Mouse (Mus musculus): ENCODE data around the gene Gm21970. TPM values are rescaled to one million over a fixed set of nuclear protein-coding genes. Genes with fewer than 3 reads are reported as not detected.
A peak's percentile ranks its signal among the peaks of the same experiment; 100 is the strongest.

Gene Gm21970
- polyA plus RNA-seq, 1 experiment from 2014 or later = not detected

DNA sequence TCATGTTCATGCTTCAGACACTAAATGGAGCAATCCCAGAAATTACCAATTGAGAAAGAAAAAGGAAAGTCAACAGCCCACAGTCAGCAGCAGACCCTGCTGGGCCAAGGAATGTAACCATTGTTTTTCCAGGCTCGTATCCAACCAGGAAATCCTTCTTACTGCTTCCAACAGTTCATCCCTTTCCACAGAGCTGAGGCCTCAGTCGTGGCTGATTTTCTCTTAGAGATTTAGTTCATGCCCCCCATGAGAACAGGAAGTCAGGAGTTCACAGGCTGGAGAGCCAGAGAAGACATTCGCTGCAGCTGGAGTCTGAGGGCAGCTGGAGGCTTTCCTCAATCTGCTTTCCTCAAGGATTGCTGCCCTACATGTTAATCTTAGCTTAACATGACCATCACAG is 28.0 kb upstream of the Gm21970 start:
- no peak overlapping the region for H3K4me2 ChIP-seq (ENCODE audit: low read length)
- H3K27ac ChIP-seq (ENCODE audit: low read length) = no peak overlapping the region
- H3K9ac ChIP-seq (replicated peaks; ENCODE audit: low read depth, low read length) = no peak overlapping the region
- no peaks in the 10 kb centered on the region for H3K27me3 ChIP-seq (replicated peaks; ENCODE audit: control insufficient read depth, insufficient read depth, low read length)
- ATAC-seq = no peak
- H3K4me3 ChIP-seq (replicated peaks; ENCODE audit: low read length) = no peak overlapping the region
- H3K4me1 ChIP-seq (replicated peaks; ENCODE audit: control insufficient read depth, insufficient read depth, low read length) = no peaks in the 10 kb centered on the region; the same call in 1 of the 2 replicates
- H3K36me3 ChIP-seq (ENCODE audit: control insufficient read depth, insufficient read depth) = no peaks in the 10 kb centered on the region
- WGBS = 36% methylated on average over 3 of the region's 3 CpGs
- H3K9me3 ChIP-seq (ENCODE audit: control insufficient read depth, low read length) = no peaks in the 10 kb centered on the region

DNA sequence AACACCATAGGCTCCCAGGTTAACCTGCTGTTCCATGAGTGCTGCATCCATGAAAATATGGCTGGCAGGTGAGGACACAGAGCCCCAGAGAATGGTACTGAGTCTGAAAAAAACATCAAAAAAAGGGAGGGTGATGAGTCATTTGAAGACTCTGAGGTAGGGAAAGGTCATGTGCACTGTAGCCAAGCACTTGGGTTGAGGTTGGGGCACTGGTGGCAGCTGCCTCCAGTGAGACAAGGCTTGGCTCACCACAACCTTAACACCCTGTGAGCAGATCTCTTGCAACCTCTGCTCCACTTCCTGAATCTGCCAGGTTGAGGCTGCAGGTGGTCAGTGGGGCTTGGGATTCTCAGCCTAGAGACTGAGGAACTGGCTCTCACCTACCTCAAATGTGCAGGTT is 25.0 kb upstream of the Gm21970 start:
- Histone ChIP-seq H3K27me3 (replicated peaks; ENCODE audit: control insufficient read depth, insufficient read depth, low read length) (no peaks in the 10 kb centered on the region), H3K4me3 (replicated peaks; ENCODE audit: low read length) (no peak overlapping the region), H3K36me3 (ENCODE audit: control insufficient read depth, insufficient read depth) (no peaks in the 10 kb centered on the region), H3K4me1 (replicated peaks; ENCODE audit: control insufficient read depth, insufficient read depth, low read length) (no peaks in the 10 kb centered on the region; the same call in 1 of the 2 replicates), H3K9me3 (ENCODE audit: control insufficient read depth, low read length) (no peaks in the 10 kb centered on the region), H3K9ac (replicated peaks; ENCODE audit: low read depth, low read length) (no peak overlapping the region), H3K27ac (ENCODE audit: low read length) (no peak overlapping the region), H3K4me2 (ENCODE audit: low read length) (no peak overlapping the region)
- ATAC-seq = no peak

DNA sequence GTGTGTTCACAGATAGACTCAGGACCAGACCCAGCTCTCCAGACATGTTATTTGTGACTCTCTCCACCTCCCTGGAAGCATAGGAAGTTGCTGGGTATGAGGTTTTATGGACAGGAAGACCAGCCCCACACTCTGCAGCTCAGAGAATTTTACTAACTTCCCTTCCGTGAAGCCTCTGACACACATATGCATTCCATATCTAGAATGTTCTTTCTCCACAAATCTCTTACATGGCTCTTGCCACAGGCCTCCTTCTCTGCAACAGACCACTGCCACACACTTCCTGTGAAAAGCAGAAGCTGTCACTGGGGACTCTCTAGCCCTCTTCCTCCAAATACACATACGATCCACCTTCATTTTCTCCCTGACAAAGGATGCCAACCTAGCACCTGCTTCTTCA is 24.5 kb upstream of the Gm21970 start:
- H3K36me3 ChIP-seq (ENCODE audit: control insufficient read depth, insufficient read depth) = no peaks in the 10 kb centered on the region
- no peak for ATAC-seq
- no peak overlapping the region for H3K4me2 ChIP-seq (ENCODE audit: low read length)
- H3K27me3 ChIP-seq (replicated peaks; ENCODE audit: control insufficient read depth, insufficient read depth, low read length) = no peaks in the 10 kb centered on the region
- H3K27ac ChIP-seq (ENCODE audit: low read length) = no peak overlapping the region
- no peak overlapping the region for H3K9ac ChIP-seq (replicated peaks; ENCODE audit: low read depth, low read length)
- H3K4me1 ChIP-seq (replicated peaks; ENCODE audit: control insufficient read depth, insufficient read depth, low read length) = no peaks in the 10 kb centered on the region; the same call in 1 of the 2 replicates
- H3K4me3 ChIP-seq (replicated peaks; ENCODE audit: low read length) = no peak overlapping the region
- H3K9me3 ChIP-seq (ENCODE audit: control insufficient read depth, low read length) = no peaks in the 10 kb centered on the region
- WGBS = 89% methylated on average over 2 of the region's 2 CpGs

DNA sequence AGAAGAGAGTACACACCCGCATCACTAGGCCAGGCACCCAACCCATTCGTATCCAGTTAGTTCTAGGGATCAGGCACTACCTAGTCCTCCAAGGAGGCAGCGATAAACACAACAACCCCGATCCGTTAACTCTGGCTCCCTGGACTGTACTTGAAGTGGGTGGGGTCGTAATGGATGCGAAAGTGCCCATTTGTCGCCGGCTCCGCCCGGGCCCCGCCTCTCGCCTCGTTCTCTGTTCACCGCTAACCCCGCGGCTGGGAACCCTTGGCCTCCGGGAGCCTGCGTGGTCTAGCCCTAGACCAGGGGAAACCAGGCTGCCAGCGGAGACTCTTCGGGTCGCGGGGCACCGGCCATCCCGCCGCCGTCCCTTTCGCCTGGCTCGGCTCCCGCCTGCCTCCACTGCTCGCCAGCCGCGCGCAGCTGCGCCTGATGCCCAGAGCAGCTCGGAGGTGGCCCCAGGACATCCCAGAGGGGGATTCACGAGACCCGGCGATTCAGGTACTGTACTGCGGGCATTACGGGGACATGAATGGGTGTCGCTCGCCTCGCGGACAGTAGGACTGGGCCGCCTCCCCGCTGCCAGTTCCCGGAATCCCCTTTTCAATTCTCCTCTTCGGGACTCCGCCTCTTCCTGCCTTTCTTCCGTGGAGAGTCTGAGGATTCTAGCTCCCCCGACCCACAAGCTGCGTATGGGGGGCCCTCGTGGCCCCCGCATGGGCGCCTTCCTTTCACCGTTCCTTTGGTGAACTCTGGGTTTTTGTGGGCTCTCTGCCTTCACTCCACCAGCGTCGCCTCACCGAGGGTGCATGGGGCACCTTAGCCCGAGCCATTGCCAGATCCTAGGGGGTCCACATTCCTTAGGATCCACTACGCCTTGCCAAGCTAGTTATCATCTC is 18.7 kb upstream of the Gm21970 start, which contains the start of gene Ifnar2:
Gene Ifnar2, plus strand, starts transcription at position 207 of the 896 bp plus-strand sequence.
- under 1% methylated on average over 62 of the region's 62 CpGs for WGBS
- Histone ChIP-seq H3K4me1 (replicated peaks; ENCODE audit: control insufficient read depth, insufficient read depth, low read length) (peaks cover 9% of the 10 kb centered on the region), H3K4me2 (ENCODE audit: low read length) (peak within 1 kb of the TSS; percentile 58), H3K9ac (replicated peaks; ENCODE audit: low read depth, low read length) (peak within 1 kb of the TSS; percentile 96), H3K27ac (ENCODE audit: low read length) (peak within 1 kb of the TSS; percentile 93), H3K4me3 (replicated peaks; ENCODE audit: low read length) (peak within 1 kb of the TSS; percentile 80), H3K36me3 (ENCODE audit: control insufficient read depth, insufficient read depth) (no peaks in the 10 kb centered on the region), H3K9me3 (ENCODE audit: control insufficient read depth, low read length) (no peaks in the 10 kb centered on the region), H3K27me3 (replicated peaks; ENCODE audit: control insufficient read depth, insufficient read depth, low read length) (no peaks in the 10 kb centered on the region)
- ATAC-seq = peak; percentile 92

- no peak; the same call in 1 of the 2 replicates for ATAC-seq
- Histone ChIP-seq H3K36me3 (ENCODE audit: control insufficient read depth, insufficient read depth) (no peaks in the 10 kb centered on the region), H3K4me2 (ENCODE audit: low read length) (peak overlapping the region; percentile 58), H3K9me3 (ENCODE audit: control insufficient read depth, low read length) (no peaks in the 10 kb centered on the region), H3K4me1 (replicated peaks; ENCODE audit: control insufficient read depth, insufficient read depth, low read length) (peaks cover 11% of the 10 kb centered on the region), H3K27me3 (replicated peaks; ENCODE audit: control insufficient read depth, insufficient read depth, low read length) (no peaks in the 10 kb centered on the region), H3K4me3 (replicated peaks; ENCODE audit: low read length) (peak overlapping the region; percentile 80), H3K27ac (ENCODE audit: low read length) (peak overlapping the region; percentile 93), H3K9ac (replicated peaks; ENCODE audit: low read depth, low read length) (peak overlapping the region; percentile 96)
- WGBS = 39% methylated on average over 13 of the region's 13 CpGs
These were observed 17.9 kb upstream of the Gm21970 start for GRCm38 (mm10) chr16:91373473-91374252.

DNA sequence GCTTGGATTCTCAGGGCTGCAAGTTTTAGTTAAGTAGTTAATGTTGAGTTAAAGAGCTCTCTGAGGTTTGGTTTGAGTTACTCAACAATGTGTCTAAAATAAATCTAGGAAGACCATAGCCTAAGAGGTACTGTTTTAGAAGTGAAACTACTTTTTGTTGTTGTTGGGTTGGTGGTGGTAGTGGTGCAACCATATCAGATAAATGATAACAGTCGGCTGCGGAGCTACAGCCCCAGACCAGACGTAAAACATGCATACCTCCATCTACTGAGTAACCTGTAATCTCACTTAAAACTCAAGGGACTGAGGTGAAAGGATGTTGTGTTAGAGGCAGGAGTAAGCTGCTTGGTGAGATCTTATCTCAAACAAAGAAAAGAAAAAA is 17.3 kb upstream of the Gm21970 start:
- Histone ChIP-seq H3K9ac (replicated peaks; ENCODE audit: low read depth, low read length) (no peak overlapping the region), H3K27me3 (replicated peaks; ENCODE audit: control insufficient read depth, insufficient read depth, low read length) (no peaks in the 10 kb centered on the region), H3K4me3 (replicated peaks; ENCODE audit: low read length) (no peak overlapping the region), H3K36me3 (ENCODE audit: control insufficient read depth, insufficient read depth) (no peaks in the 10 kb centered on the region), H3K4me1 (replicated peaks; ENCODE audit: control insufficient read depth, insufficient read depth, low read length) (peaks cover 17% of the 10 kb centered on the region), H3K4me2 (ENCODE audit: low read length) (no peak overlapping the region), H3K27ac (ENCODE audit: low read length) (no peak overlapping the region), H3K9me3 (ENCODE audit: control insufficient read depth, low read length) (no peaks in the 10 kb centered on the region)
- WGBS = 93% methylated on average over 3 of the region's 3 CpGs
- ATAC-seq = no peak

DNA sequence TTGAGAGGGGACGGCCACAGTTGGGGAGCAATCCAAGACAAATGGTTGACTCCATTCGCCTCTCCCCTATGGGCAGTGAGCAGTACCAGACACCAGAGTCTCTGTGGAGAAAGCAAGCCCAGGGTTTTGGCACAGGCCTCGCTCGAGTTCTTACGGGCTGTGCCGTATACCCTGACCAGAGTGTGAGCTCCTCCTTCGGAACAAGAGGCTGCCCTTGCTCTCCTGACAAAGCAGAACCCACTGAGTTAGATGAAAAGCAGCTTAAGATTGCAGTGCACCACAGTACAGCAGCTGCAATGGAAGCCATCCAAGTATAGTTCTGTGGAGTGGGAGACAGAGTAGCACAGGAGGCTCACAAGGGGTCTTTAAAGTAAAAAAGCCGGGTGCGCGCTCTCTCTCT is 14.8 kb upstream of the Gm21970 start:
- Histone ChIP-seq H3K27me3 (replicated peaks; ENCODE audit: control insufficient read depth, insufficient read depth, low read length) (no peaks in the 10 kb centered on the region), H3K36me3 (ENCODE audit: control insufficient read depth, insufficient read depth) (no peaks in the 10 kb centered on the region), H3K9me3 (ENCODE audit: control insufficient read depth, low read length) (no peaks in the 10 kb centered on the region), H3K4me3 (replicated peaks; ENCODE audit: low read length) (no peak overlapping the region), H3K4me2 (ENCODE audit: low read length) (no peak overlapping the region), H3K4me1 (replicated peaks; ENCODE audit: control insufficient read depth, insufficient read depth, low read length) (peaks cover 17% of the 10 kb centered on the region), H3K9ac (replicated peaks; ENCODE audit: low read depth, low read length) (no peak overlapping the region), H3K27ac (ENCODE audit: low read length) (peak overlapping the region; percentile 55; the same call in 1 of the 2 replicates)
- 73% methylated on average over 10 of the region's 10 CpGs for WGBS
- no peak for ATAC-seq

- Histone ChIP-seq H3K9me3 (ENCODE audit: control insufficient read depth, low read length) (no peaks in the 10 kb centered on the region), H3K4me3 (replicated peaks; ENCODE audit: low read length) (no peak overlapping the region), H3K9ac (replicated peaks; ENCODE audit: low read depth, low read length) (no peak overlapping the region), H3K36me3 (ENCODE audit: control insufficient read depth, insufficient read depth) (no peaks in the 10 kb centered on the region), H3K4me1 (replicated peaks; ENCODE audit: control insufficient read depth, insufficient read depth, low read length) (peaks cover 14% of the 10 kb centered on the region), H3K4me2 (ENCODE audit: low read length) (no peak overlapping the region; the same call in 1 of the 2 replicates), H3K27me3 (replicated peaks; ENCODE audit: control insufficient read depth, insufficient read depth, low read length) (no peaks in the 10 kb centered on the region), H3K27ac (ENCODE audit: low read length) (no peak overlapping the region)
- 67% methylated on average over 17 of the region's 17 CpGs for WGBS
- ATAC-seq = no peak
These were observed 13.0 kb upstream of the Gm21970 start for GRCm38 (mm10) chr16:91378431-91378986.

DNA sequence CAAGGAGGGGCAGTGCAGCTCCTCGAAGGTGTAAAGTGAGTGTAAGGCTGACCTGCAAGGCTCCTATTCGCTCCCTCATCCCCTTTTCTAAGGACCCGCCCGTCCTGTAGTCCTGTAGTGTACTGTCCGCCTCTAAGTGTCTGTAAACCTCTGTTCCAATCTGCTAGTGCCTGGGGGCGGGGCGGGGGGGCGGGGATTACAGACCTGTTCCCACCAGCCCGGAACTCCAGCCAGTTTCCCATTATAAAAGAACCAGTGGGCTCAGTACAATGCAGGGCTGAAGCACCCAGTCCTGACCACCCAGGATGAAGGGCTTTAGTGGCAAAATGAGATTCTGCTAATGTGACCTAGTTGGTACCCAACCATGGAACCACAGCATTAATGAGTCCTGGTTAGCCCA is 12.5 kb upstream of the Gm21970 start:
- H3K9me3 ChIP-seq (ENCODE audit: control insufficient read depth, low read length) = no peaks in the 10 kb centered on the region
- no peaks in the 10 kb centered on the region; the same call in 1 of the 2 replicates for H3K36me3 ChIP-seq (ENCODE audit: control insufficient read depth, insufficient read depth)
- H3K4me1 ChIP-seq (replicated peaks; ENCODE audit: control insufficient read depth, insufficient read depth, low read length) = peaks cover 9% of the 10 kb centered on the region
- H3K4me3 ChIP-seq (replicated peaks; ENCODE audit: low read length) = no peak overlapping the region
- H3K27me3 ChIP-seq (replicated peaks; ENCODE audit: control insufficient read depth, insufficient read depth, low read length) = no peaks in the 10 kb centered on the region
- H3K27ac ChIP-seq (ENCODE audit: low read length) = peak overlapping the region; percentile 58
- H3K9ac ChIP-seq (replicated peaks; ENCODE audit: low read depth, low read length) = no peak overlapping the region
- no peak overlapping the region; the same call in 1 of the 2 replicates for H3K4me2 ChIP-seq (ENCODE audit: low read length)
- WGBS = 17% methylated on average over 9 of the region's 9 CpGs
- peak; percentile 75 for ATAC-seq

Measured in forebrain, embryonic 16.5 days (tissue).